Mouse (Mus musculus): Measurements from ENCODE around the gene Cdkl2. TPM values are rescaled to one million over a fixed set of nuclear protein-coding genes. Genes with fewer than 3 reads are reported as not detected.

Cdkl2 gene
- polyA plus RNA-seq, 1 experiment = 2.8 TPM

DNA sequence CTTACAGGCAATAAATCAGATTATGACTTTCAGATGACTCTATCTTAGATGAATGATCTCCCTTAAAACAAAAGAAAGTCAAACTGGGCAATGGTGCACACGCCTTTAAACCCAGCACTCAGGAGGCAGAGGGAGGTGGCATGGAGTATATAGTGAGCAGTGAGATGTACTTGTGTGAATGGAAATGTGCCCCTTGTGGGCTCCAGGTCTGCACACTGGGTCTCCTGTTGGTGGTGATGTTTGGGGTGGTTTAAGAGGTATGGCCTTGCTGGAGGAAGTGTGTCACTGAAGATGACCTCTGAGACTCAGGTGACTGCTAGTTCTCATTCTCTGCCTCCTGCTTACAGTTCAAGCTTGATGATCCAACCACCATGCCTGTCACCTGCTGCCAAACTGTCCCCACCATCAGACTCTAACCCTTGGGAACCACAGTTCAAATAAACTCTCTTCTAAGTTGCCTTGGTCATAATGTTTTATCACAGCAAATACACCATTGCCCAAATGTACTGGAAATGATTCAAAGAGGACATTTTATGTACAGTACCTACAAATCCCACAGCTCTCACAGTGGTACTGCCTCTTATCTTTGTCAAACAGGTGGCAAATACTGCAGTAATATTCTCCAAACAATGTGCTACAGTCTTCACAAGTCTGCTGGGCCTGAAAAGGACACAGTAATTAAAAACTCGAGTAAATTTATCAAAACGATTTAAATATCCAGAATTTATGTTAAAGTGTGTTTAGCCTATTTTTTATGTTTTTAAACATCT, 86.5 kb downstream of the Cdkl2 start:
- 88% methylated on average over 3 of the region's 3 CpGs for WGBS
- Histone ChIP-seq H3K27ac (ENCODE audit: insufficient read depth, low read depth, low read length) (no peak overlapping the region), H3K4me3 (ENCODE audit: insufficient read depth, low read depth, low read length) (no peak overlapping the region), H3K4me1 (ENCODE audit: control insufficient read depth, insufficient read depth, low read length) (peaks cover 8% of the 10 kb centered on the region), H3K36me3 (ENCODE audit: control insufficient read depth, insufficient read depth, low read length) (peaks cover 5% of the 10 kb centered on the region; the same call in 1 of the 2 replicates), H3K27me3 (replicated peaks; ENCODE audit: control insufficient read depth, insufficient read depth, low read length) (no peaks in the 10 kb centered on the region)
- TF ChIP-seq CTCF (conservative IDR thresholded peaks at IDR 0.05; ENCODE audit: insufficient read depth, insufficient read length, low read depth, low read length) = no peak
- no peak for TF ChIP-seq POLR2A (IDR thresholded peaks at IDR 0.05; ENCODE audit: low read depth, low read length)
- no peak for DNase-seq

Other genes with a start within 250 kb of the Cdkl2 start
- gene Rchy1, start 80.8 kb downstream of the Cdkl2 start, polyA plus RNA-seq (2012; rRNA removed) = 25.6 and 30.9 TPM in 2 replicates
- 0.11 TPM in 1 of 2 replicates, not detected in the other for gene Odaph, start 56.4 kb downstream of the Cdkl2 start, polyA plus RNA-seq (2012; rRNA removed)
- 15.1 and 20.6 TPM in 2 replicates for gene G3bp2, start 39.8 kb upstream of the Cdkl2 start, polyA plus RNA-seq (2012; rRNA removed)
- gene Uso1, start 94.1 kb upstream of the Cdkl2 start, polyA plus RNA-seq (2012; rRNA removed) = 23.0 and 28.7 TPM in 2 replicates
- gene U90926, start 171.5 kb upstream of the Cdkl2 start, polyA plus RNA-seq (2012; rRNA removed) = not detected in 2 replicates
- gene Ppef2, start 212.4 kb upstream of the Cdkl2 start, polyA plus RNA-seq (2012; rRNA removed) = 0.45 TPM in 2 replicates
- gene Naaa, start 234.3 kb upstream of the Cdkl2 start, polyA plus RNA-seq (2012; rRNA removed) = 21.8 and 26.7 TPM in 2 replicates

Measured in kidney, adult 2 months (tissue).